Mouse (Mus musculus): ENCODE results near the gene Olfr624. TPM values are rescaled to one million over a fixed set of nuclear protein-coding genes. Genes with fewer than 3 reads are reported as not detected.
"Not testable (repeated sequence)": the region's sequence is repeated elsewhere in the genome, so short reads cannot be mapped to it uniquely, and the experiment has no call there.

The Olfr624 gene
- not detected for total RNA-seq (2021)
- long read RNA-seq, experiment 1: 0 reads
- long read RNA-seq, experiment 2: 0 reads

- Histone ChIP-seq H3K4me3 (no peak within 1 kb of the TSS), H3K27ac (no peak within 1 kb of the TSS)
- DNase-seq: no peak
- intact Hi-C loops (cut with DNase I): no loop called here
- no peak for TF ChIP-seq CTCF (IDR thresholded peaks at IDR 0.05)
Measured at GRCm38 (mm10) chr7:103671091-103671490, at the start of gene Olfr624. Gene Olfr624 (minus strand): TSS chr7:103671191.

GRCm38 (mm10) chr7:103716398-103716797 lies 45.4 kb upstream of the Olfr624 start:
- H3K27ac ChIP-seq; H3K4me3 ChIP-seq; DNase-seq; intact Hi-C loops (cut with DNase I): not testable (repeated sequence)

GRCm38 (mm10) chr7:103714371-103714770 lies 43.4 kb upstream of the Olfr624 start, which contains the start of gene Olfr243:
Gene Olfr243 (plus strand): TSS chr7:103714671.
- DNase-seq: no peak
- TF ChIP-seq CTCF (IDR thresholded peaks at IDR 0.05): no peak
- Histone ChIP-seq H3K4me3 (no peak within 1 kb of the TSS), H3K27ac (no peak within 1 kb of the TSS)
- intact Hi-C loops (cut with DNase I): no loop called here

GRCm38 (mm10) chr7:103712024-103712423 lies 41.0 kb upstream of the Olfr624 start:
- intact Hi-C loops (cut with DNase I): no loop called here
- DNase-seq: no peak
- Histone ChIP-seq H3K4me3 (no peak overlapping the region), H3K27ac (no peak overlapping the region)
- TF ChIP-seq CTCF (IDR thresholded peaks at IDR 0.05): no peak

GRCm38 (mm10) chr7:103699469-103699868 lies 28.5 kb upstream of the Olfr624 start:
- intact Hi-C loops (cut with DNase I): no loop called here
- no peak for TF ChIP-seq CTCF (IDR thresholded peaks at IDR 0.05)
- H3K27ac ChIP-seq: no peak overlapping the region
- no peak overlapping the region for H3K4me3 ChIP-seq
- DNase-seq: no peak

GRCm38 (mm10) chr7:103682420-103682819 lies 11.4 kb upstream of the Olfr624 start, which contains the start of gene Olfr625-ps1:
Gene Olfr625-ps1 (plus strand): TSS chr7:103682720.
- H3K27ac ChIP-seq: no peak within 1 kb of the TSS
- DNase-seq: no peak
- TF ChIP-seq CTCF (IDR thresholded peaks at IDR 0.05): no peak
- H3K4me3 ChIP-seq: no peak within 1 kb of the TSS
- intact Hi-C loops (cut with DNase I): no loop called here

- no peak within 1 kb of the TSS for H3K4me3 ChIP-seq
- TF ChIP-seq CTCF (IDR thresholded peaks at IDR 0.05): no peak
- DNase-seq: no peak
Measured at GRCm38 (mm10) chr7:103663598-103663997, 7.4 kb downstream of the Olfr624 start, which contains the start of gene Olfr623. Gene Olfr623 (minus strand): TSS chr7:103663698.

GRCm38 (mm10) chr7:103644070-103644469 lies 26.9 kb downstream of the Olfr624 start:
- intact Hi-C loops (cut with DNase I): no loop called here
- Histone ChIP-seq H3K4me3 (no peak overlapping the region), H3K27ac (no peak overlapping the region)
- no peak for DNase-seq
- TF ChIP-seq CTCF (IDR thresholded peaks at IDR 0.05): no peak

More at GRCm38 (mm10) chr7:103663598-103663997, 7.4 kb downstream of the Olfr624 start, which contains the start of gene Olfr623:
- H3K27ac ChIP-seq: no peak within 1 kb of the TSS
- intact Hi-C loops (cut with DNase I): no loop called here

GRCm38 (mm10) chr7:103642602-103643001 lies 28.4 kb downstream of the Olfr624 start, which contains the start of gene Olfr622:
Gene Olfr622 (minus strand): TSS chr7:103642702.
- H3K4me3 ChIP-seq: no peak within 1 kb of the TSS
- no peak for TF ChIP-seq CTCF (IDR thresholded peaks at IDR 0.05)
- intact Hi-C loops (cut with DNase I): no loop called here
- H3K27ac ChIP-seq: no peak within 1 kb of the TSS
- DNase-seq: no peak

- Histone ChIP-seq H3K4me3 (no peak overlapping the region), H3K27ac (no peak overlapping the region)
- TF ChIP-seq CTCF (IDR thresholded peaks at IDR 0.05): no peak
- intact Hi-C loops (cut with DNase I): no loop called here
- no peak for DNase-seq
Measured at GRCm38 (mm10) chr7:103636795-103637194, 34.2 kb downstream of the Olfr624 start.

Other genes with a start within 250 kb of the Olfr624 start
- not detected for gene Olfr605, start 225.8 kb downstream of the Olfr624 start, total RNA-seq (2021)
- not detected for gene Olfr606, start 222.1 kb downstream of the Olfr624 start, total RNA-seq (2021)
- gene Olfr607, start 207.0 kb downstream of the Olfr624 start, total RNA-seq (2021): not detected
- not detected for gene Olfr608, start 201.3 kb downstream of the Olfr624 start, total RNA-seq (2021)
- not detected for gene Olfr609, start 173.1 kb downstream of the Olfr624 start, total RNA-seq (2021)
- not detected for gene Olfr610, start 159.1 kb downstream of the Olfr624 start, total RNA-seq (2021)
- not detected for gene Olfr611, start 150.3 kb downstream of the Olfr624 start, total RNA-seq (2021)
- not detected for gene Olfr612, start 128.5 kb downstream of the Olfr624 start, total RNA-seq (2021)
- gene Olfr613, start 123.1 kb downstream of the Olfr624 start, total RNA-seq (2021): not detected
- gene Olfr615, start 115.1 kb downstream of the Olfr624 start, total RNA-seq (2021): not detected
- not detected for gene Olfr616, start 102.0 kb downstream of the Olfr624 start, total RNA-seq (2021)
- not detected for gene Olfr617, start 98.1 kb downstream of the Olfr624 start, total RNA-seq (2021)
- gene Olfr618, start 81.1 kb downstream of the Olfr624 start, total RNA-seq (2021): not detected
- gene Olfr619, start 70.6 kb downstream of the Olfr624 start, total RNA-seq (2021): not detected
- not detected for gene Olfr620, start 58.7 kb downstream of the Olfr624 start, total RNA-seq (2021)
- not detected for gene Olfr622, start 28.5 kb downstream of the Olfr624 start, total RNA-seq (2021)
- gene Olfr623, start 7.5 kb downstream of the Olfr624 start, total RNA-seq (2021): not detected
- not detected for gene Olfr625-ps1, start 11.5 kb upstream of the Olfr624 start, total RNA-seq (2021)
- not detected for gene Olfr243, start 43.5 kb upstream of the Olfr624 start, total RNA-seq (2021)
- gene Olfr628, start 59.2 kb upstream of the Olfr624 start, total RNA-seq (2021): not detected
- gene Olfr629, start 73.8 kb upstream of the Olfr624 start, total RNA-seq (2021): not detected
- gene Olfr630, start 86.1 kb upstream of the Olfr624 start, total RNA-seq (2021): not detected
- not detected for gene Olfr69, start 100.4 kb upstream of the Olfr624 start, total RNA-seq (2021)
- gene Olfr68, start 108.5 kb upstream of the Olfr624 start, total RNA-seq (2021): not detected
- not detected for gene Olfr67, start 120.6 kb upstream of the Olfr624 start, total RNA-seq (2021)
- gene Hbb-bt, start 142.8 kb upstream of the Olfr624 start, total RNA-seq (2021): 10 to 100 TPM; 20.6 to 29.2 TPM
- gene Hbb-bs, start 156.9 kb upstream of the Olfr624 start, total RNA-seq (2021): 100 to 1,000 TPM; 210 to 301 TPM
- not detected for gene Hbb-bh2, start 169.3 kb upstream of the Olfr624 start, total RNA-seq (2021)
- not detected for gene Hbb-bh1, start 172.0 kb upstream of the Olfr624 start, total RNA-seq (2021)
- not detected for gene Hbb-y, start 182.0 kb upstream of the Olfr624 start, total RNA-seq (2021)
- gene Olfr66, start 215.1 kb upstream of the Olfr624 start, total RNA-seq (2021): not detected
- not detected for gene Olfr64, start 223.3 kb upstream of the Olfr624 start, total RNA-seq (2021)
- not detected for gene Olfr65, start 232.3 kb upstream of the Olfr624 start, total RNA-seq (2021)

All from gastrocnemius, adult 2 months (tissue).